Mouse (Mus musculus) heart, embryonic 13.5 days (tissue): ENCODE results near the gene AC134908.4. TPM values are rescaled to one million over a fixed set of nuclear protein-coding genes. Genes with fewer than 3 reads are reported as not detected.
"Not testable (repeated sequence)": the region's sequence is repeated elsewhere in the genome, so short reads cannot be mapped to it uniquely, and the experiment has no call there.

Experiments used
- ATAC-seq: fragments of 200-750 bp; cut with Nextera tagmentation; 2 replicates; pipeline ENCODE4 v1.8.0; 2017; ENCODE audit warnings: moderate TSS enrichment; ENCODE audit not compliant: insufficient number of reproducible peaks, low FRiP score, low TSS enrichment; ENCODE audit errors: extremely low read depth
- H3K27ac ChIP-seq: fragments of 300-500 bp; sonication (generic); replicated peaks from 2 replicates; pipeline ENCODE4 v1.5.1; 2015; ENCODE audit warnings: moderate library complexity, mild to moderate bottlenecking, inconsistent platforms
- H3K27me3 ChIP-seq: fragments of 300-500 bp; sonication (generic); replicated peaks from 2 replicates; pipeline ENCODE4 v1.6.1; 2015; ENCODE audit warnings: mild to moderate bottlenecking, inconsistent platforms
- H3K36me3 ChIP-seq: fragments of 300-500 bp; sonication (generic); 2 replicates; pipeline ENCODE4 v1.6.1; 2015; ENCODE audit warnings: mild to moderate bottlenecking, inconsistent platforms
- H3K4me1 ChIP-seq: fragments of 300-500 bp; sonication (generic); 2 replicates; pipeline ENCODE4 v1.6.1; 2015; ENCODE audit warnings: inconsistent platforms
- H3K4me2 ChIP-seq: fragments of 300-500 bp; sonication (generic); 2 replicates; pipeline ENCODE4 v1.6.1; 2015; ENCODE audit warnings: inconsistent platforms, mild to moderate bottlenecking, moderate library complexity
- H3K4me3 ChIP-seq: fragments of 300-500 bp; sonication (generic); 2 replicates; pipeline ENCODE4 v1.5.1; 2015; ENCODE audit warnings: moderate library complexity, mild to moderate bottlenecking, inconsistent platforms
- H3K9ac ChIP-seq: fragments of 300-500 bp; sonication (generic); 2 replicates; pipeline ENCODE4 v1.6.1; 2015; ENCODE audit warnings: inconsistent platforms, mild to moderate bottlenecking, moderate library complexity
- H3K9me3 ChIP-seq: fragments of 300-500 bp; sonication (generic); 2 replicates; pipeline ENCODE4 v1.6.1; 2016; ENCODE audit warnings: inconsistent platforms
- WGBS: fragments of 180-500 bp; shearing (Covaris S2); methylation state at CpG from one replicate; pipeline ENCODE4 v1.1.7; 2015; ENCODE audit warnings: mixed read lengths; 5-methylcytosine and 5-hydroxymethylcytosine counted together
- microRNA-seq: library from miRNA; unstranded; fragments of <30 nt; microRNA quantifications from one replicate; pipeline ENCODE4, GENCODE M21; 2016
- polyA plus RNA-seq: library from polyadenylated mRNA; unstranded; fragments of >200 nt; fragmentation: Nextera tagmentation; extraction: Ambion mirVana; gene quantifications from 2 replicates; pipeline ENCODE4 v1.2.1, GENCODE M21; 2015

The AC134908.4 gene
- polyA plus RNA-seq, 1 experiment from 2014 or later, result not detected

- 64% methylated on average over 12 of the region's 12 CpGs for WGBS
- H3K4me1 ChIP-seq, H3K9ac ChIP-seq, ATAC-seq, H3K9me3 ChIP-seq, H3K27ac ChIP-seq, H3K4me3 ChIP-seq, H3K36me3 ChIP-seq, H3K4me2 ChIP-seq: not testable (repeated sequence)
- H3K27me3 ChIP-seq, result peaks cover 43% of the 10 kb centered on the region
Measured at GRCm38 (mm10) chr17:25741471-25741870, 54.0 kb downstream of the AC134908.4 start.

Small RNA genes lying within 50 kb of the gene (microRNA-seq; reads per million reads assigned to microRNA genes)
- gene Gm25083 (not detected), gene Mir3082 (1.0 reads per million), gene Mir6966 (not detected)

Other genes with a start within 250 kb of the AC134908.4 start
- 0.53 and 1.5 TPM in 2 replicates for gene Sox8, start 225.0 kb downstream of the AC134908.4 start, polyA plus RNA-seq
- 30.2 and 35.7 TPM in 2 replicates for gene Lmf1, start 216.6 kb downstream of the AC134908.4 start, polyA plus RNA-seq
- 3.2 and 3.4 TPM in 2 replicates for gene Gng13, start 78.5 kb downstream of the AC134908.4 start, polyA plus RNA-seq
- 18.8 and 20.4 TPM in 2 replicates for gene Chtf18, start 68.2 kb downstream of the AC134908.4 start, polyA plus RNA-seq
- gene Rpusd1, start 68.0 kb downstream of the AC134908.4 start, polyA plus RNA-seq, result 13.3 and 13.7 TPM in 2 replicates
- gene Mslnl, start 59.6 kb downstream of the AC134908.4 start, polyA plus RNA-seq, result not detected in 2 replicates
- 28.7 and 32.4 TPM in 2 replicates for gene Msln, start 41.3 kb downstream of the AC134908.4 start, polyA plus RNA-seq
- 27.1 and 30.6 TPM in 2 replicates for gene Narfl, start 21.9 kb downstream of the AC134908.4 start, polyA plus RNA-seq
- 50.2 and 51.3 TPM in 2 replicates for gene Haghl, start 10.0 kb downstream of the AC134908.4 start, polyA plus RNA-seq
- 0.09 and 0.17 TPM in 2 replicates for gene Ccdc78, start 9.1 kb downstream of the AC134908.4 start, polyA plus RNA-seq
- 62.2 and 69.9 TPM in 2 replicates for gene Fam173a, start 2.8 kb downstream of the AC134908.4 start, polyA plus RNA-seq
- gene Metrn, start 1.5 kb upstream of the AC134908.4 start, polyA plus RNA-seq, result 28.1 and 28.9 TPM in 2 replicates
- 1.0 and 1.1 TPM in 2 replicates for gene Fbxl16, start 13.4 kb upstream of the AC134908.4 start, polyA plus RNA-seq
- gene Wdr24, start 28.0 kb upstream of the AC134908.4 start, polyA plus RNA-seq, result 14.2 and 15.1 TPM in 2 replicates
- 36.7 and 37.4 TPM in 2 replicates for gene Jmjd8, start 33.2 kb upstream of the AC134908.4 start, polyA plus RNA-seq
- gene Stub1, start 37.7 kb upstream of the AC134908.4 start, polyA plus RNA-seq, result 287 and 324 TPM in 2 replicates
- 0.45 and 0.98 TPM in 2 replicates for gene Rhbdl1, start 41.6 kb upstream of the AC134908.4 start, polyA plus RNA-seq
- 2.3 and 2.4 TPM in 2 replicates for gene Gm20683, start 46.1 kb upstream of the AC134908.4 start, polyA plus RNA-seq
- 18.3 and 22.1 TPM in 2 replicates for gene Rhot2, start 49.2 kb upstream of the AC134908.4 start, polyA plus RNA-seq
- 12.3 and 15.1 TPM in 2 replicates for gene Wdr90, start 65.8 kb upstream of the AC134908.4 start, polyA plus RNA-seq
- gene Mcrip2, start 73.1 kb upstream of the AC134908.4 start, polyA plus RNA-seq, result 159 and 173 TPM in 2 replicates
- gene Mettl26, start 79.4 kb upstream of the AC134908.4 start, polyA plus RNA-seq, result 35.7 and 43.2 TPM in 2 replicates
- gene Wfikkn1, start 85.2 kb upstream of the AC134908.4 start, polyA plus RNA-seq, result 0.23 and 0.38 TPM in 2 replicates
- 16.1 and 16.4 TPM in 2 replicates for gene Rab40c, start 124.1 kb upstream of the AC134908.4 start, polyA plus RNA-seq
- 60.4 and 62.1 TPM in 2 replicates for gene Pigq, start 149.3 kb upstream of the AC134908.4 start, polyA plus RNA-seq
- 0.06 TPM in 1 of 2 replicates, not detected in the other for gene Nhlrc4, start 149.3 kb upstream of the AC134908.4 start, polyA plus RNA-seq
- 0.13 and 0.15 TPM in 2 replicates for gene A930017K11Rik, start 156.9 kb upstream of the AC134908.4 start, polyA plus RNA-seq
- gene Capn15, start 190.1 kb upstream of the AC134908.4 start, polyA plus RNA-seq, result 9.3 and 10.6 TPM in 2 replicates